Mouse (Mus musculus) liver, embryonic 12.5 days (tissue): ENCODE measurements around the gene Apex1. TPM values are rescaled to one million over a fixed set of nuclear protein-coding genes. Genes with fewer than 3 reads are reported as not detected.
"Not testable (repeated sequence)": the region's sequence is repeated elsewhere in the genome, so short reads cannot be mapped to it uniquely, and the experiment has no call there.

Experiments used
- ATAC-seq: fragments of 200-750 bp; cut with Nextera tagmentation; 2 replicates; pipeline ENCODE4 v1.8.0; 2017; ENCODE audit warnings: moderate number of reproducible peaks, mild to moderate bottlenecking, moderate library complexity
- H3K27ac ChIP-seq: fragments of 300-500 bp; sonication (generic); 2 replicates; pipeline ENCODE4 v1.5.1; 2016; ENCODE audit warnings: mild to moderate bottlenecking
- H3K27me3 ChIP-seq: fragments of 300-500 bp; sonication (generic); replicated peaks from 2 replicates; pipeline ENCODE4 v1.6.1; 2016; ENCODE audit warnings: mild to moderate bottlenecking, moderate library complexity
- H3K36me3 ChIP-seq: fragments of 300-500 bp; sonication (generic); 2 replicates; pipeline ENCODE4 v1.6.1; 2016; ENCODE audit warnings: mild to moderate bottlenecking, moderate library complexity
- H3K4me1 ChIP-seq: fragments of 300-500 bp; sonication (generic); 2 replicates; pipeline ENCODE4 v1.6.1; 2016
- H3K4me2 ChIP-seq: fragments of 300-500 bp; sonication (generic); 2 replicates; pipeline ENCODE4 v1.6.1; 2016; ENCODE audit warnings: mild to moderate bottlenecking, moderate library complexity
- H3K4me3 ChIP-seq: fragments of 300-500 bp; sonication (generic); 2 replicates; pipeline ENCODE4 v1.5.1; 2016; ENCODE audit warnings: mild to moderate bottlenecking, moderate library complexity
- H3K9ac ChIP-seq: fragments of 300-500 bp; sonication (generic); 2 replicates; pipeline ENCODE4 v1.6.1; 2016; ENCODE audit warnings: mild to moderate bottlenecking, moderate library complexity
- H3K9me3 ChIP-seq: fragments of 300-500 bp; sonication (generic); replicated peaks from 2 replicates; pipeline ENCODE4 v1.6.1; 2016; ENCODE audit warnings: mild to moderate bottlenecking, moderate library complexity
- WGBS: fragments of 180-500 bp; shearing (Covaris S2); methylation state at CpG from one replicate; pipeline ENCODE4 v1.1.7; 2016; ENCODE audit not compliant: insufficient replicate concordance; 5-methylcytosine and 5-hydroxymethylcytosine counted together
- polyA plus RNA-seq: library from polyadenylated mRNA; unstranded; fragments of >200 nt; fragmentation: Nextera tagmentation; extraction: Ambion mirVana; gene quantifications from 2 replicates; pipeline ENCODE4 v1.2.1, GENCODE M21; 2016

The Apex1 gene
- polyA plus RNA-seq, 1 experiment from 2014 or later = 147 TPM

DNA sequence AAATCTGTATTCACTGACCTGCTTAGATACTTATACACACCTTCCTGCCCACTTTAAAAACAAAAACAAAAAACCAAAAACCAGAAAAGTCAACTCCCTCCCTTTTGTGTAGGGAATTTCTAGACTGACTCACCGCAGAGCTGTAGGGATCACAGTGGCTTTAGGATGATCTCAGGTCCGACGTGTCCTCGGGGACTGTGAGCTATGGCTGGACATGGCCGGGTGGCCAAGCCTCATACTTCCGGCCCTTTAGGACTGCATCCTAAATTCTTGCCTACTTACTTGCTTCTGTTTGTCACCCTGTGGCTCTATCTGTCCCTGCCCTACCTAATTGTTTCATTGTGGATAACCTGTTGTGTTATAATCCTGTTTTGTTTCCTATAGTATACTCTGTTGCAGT is 32.0 kb downstream of the Apex1 start:
- Histone ChIP-seq H3K36me3 (peaks cover 17% of the 10 kb centered on the region), H3K4me2 (peak overlapping the region; percentile 61), H3K9ac (peak overlapping the region; percentile 46), H3K27ac (peak overlapping the region; percentile 76), H3K4me1 (peaks cover 29% of the 10 kb centered on the region), H3K4me3 (peak overlapping the region; percentile 45)
- ATAC-seq, H3K9me3 ChIP-seq, H3K27me3 ChIP-seq: not testable (repeated sequence)
- WGBS = 79% methylated on average over 6 of the region's 6 CpGs

DNA sequence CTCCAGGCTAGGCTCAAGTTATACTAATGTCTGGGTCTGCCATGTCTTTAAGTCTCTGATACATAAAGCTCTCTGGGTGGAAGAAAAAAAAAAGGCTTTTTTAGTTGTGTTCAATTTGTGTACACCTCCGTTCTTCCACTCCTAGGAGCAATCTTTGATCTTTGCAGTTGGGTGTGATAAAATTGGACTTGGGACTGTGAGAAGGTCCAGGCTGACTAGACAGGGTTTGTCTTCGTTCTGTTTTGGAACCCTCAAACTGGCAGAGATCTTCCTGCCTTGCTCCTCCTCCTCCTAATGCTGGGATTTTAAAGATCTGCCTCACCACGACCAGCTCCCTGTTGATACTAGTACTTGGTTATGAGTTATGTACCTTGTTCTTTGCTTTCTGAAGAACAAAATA is 32.4 kb downstream of the Apex1 start:
- ATAC-seq, H3K9me3 ChIP-seq, H3K27me3 ChIP-seq: not testable (repeated sequence)
- Histone ChIP-seq H3K9ac (0 out of 2 replicates have a peak overlapping the region, but pooled peaks have one; percentile 46), H3K4me3 (peak overlapping the region; percentile 45; the same call in 1 of the 2 replicates), H3K4me1 (peaks cover 29% of the 10 kb centered on the region), H3K4me2 (peak overlapping the region; percentile 61), H3K36me3 (peaks cover 13% of the 10 kb centered on the region), H3K27ac (peak overlapping the region; percentile 76)
- WGBS = 47% methylated on average over 3 of the region's 3 CpGs

DNA sequence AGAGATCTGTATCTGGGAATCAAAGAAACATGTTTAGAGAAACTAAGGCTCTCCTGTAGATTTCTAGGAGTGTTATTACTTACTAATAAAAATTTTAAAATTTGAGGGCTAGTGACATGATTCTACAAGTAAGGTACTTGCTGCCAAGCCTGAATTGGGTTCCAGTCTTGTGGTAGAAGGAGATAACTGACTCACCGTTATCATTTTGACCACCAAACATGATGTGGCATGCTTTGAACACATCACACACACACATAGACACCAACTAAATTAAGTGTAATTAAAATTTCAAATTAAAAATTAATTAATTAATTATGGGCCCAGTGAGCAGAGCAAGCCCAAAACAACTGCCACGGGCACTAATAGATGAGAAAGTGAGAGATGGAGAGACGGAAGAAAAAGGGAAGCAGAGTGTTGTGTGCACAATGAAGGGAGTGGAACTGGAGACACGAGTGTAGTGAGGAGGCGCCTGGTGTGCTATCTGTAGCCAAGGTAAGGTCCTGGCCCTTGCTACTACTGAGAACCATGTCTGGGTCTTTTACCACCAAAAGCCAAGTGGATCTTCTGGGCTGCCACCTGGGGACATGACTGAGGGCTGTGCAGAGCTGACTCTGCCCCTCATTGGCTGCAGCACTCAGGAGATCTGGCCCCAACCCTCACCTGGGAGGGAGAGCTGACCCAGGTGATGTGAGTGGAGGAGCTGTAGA is 33.7 kb downstream of the Apex1 start:
- H3K27ac ChIP-seq = peak overlapping the region; percentile 76
- not testable (repeated sequence) for H3K9me3 ChIP-seq, H3K4me3 ChIP-seq, H3K27me3 ChIP-seq, H3K9ac ChIP-seq, H3K36me3 ChIP-seq
- WGBS = 41% methylated on average over 5 of the region's 5 CpGs
- peak; percentile 77 for ATAC-seq
- H3K4me2 ChIP-seq = peak overlapping the region; percentile 44
- H3K4me1 ChIP-seq = peaks cover 29% of the 10 kb centered on the region

DNA sequence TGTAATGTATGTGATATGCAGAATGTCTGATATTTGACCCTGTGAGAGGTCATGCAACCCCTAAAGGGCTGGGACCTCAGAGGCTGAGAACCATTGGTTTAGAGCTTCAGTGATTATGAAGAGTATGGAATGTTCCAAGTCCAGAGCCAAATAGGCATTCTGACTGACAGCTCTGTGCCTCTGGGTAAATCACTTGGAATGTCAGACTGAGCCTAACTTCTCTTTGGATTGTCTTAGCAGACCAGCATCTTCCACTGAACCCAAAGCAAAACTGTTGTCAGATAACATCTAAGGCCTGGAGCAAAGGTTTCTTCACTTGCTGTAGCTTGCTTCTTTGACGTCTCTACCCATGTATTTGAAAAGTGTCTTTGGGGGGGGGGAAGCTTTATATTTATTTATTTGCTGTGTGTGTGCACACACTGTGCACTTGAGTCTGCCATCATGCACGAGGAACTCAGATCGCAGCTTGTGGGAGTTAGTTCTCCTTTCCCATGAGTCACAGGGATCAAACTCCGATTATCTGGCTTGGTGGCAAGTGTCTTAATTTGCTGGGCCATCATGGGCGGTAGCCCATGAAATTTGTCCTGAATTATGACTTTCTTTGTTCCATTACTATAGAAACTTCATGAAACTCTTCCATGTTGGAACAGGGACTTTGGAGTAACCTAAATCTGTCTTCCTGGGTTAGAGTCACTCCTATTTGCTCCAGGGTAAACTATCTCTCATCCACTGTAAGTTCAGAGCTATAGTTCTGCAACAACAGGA is 43.6 kb downstream of the Apex1 start:
- H3K4me1 ChIP-seq = peaks cover 14% of the 10 kb centered on the region; the same call in 1 of the 2 replicates
- no peaks in the 10 kb centered on the region for H3K9me3 ChIP-seq
- 76% methylated on average over 5 of the region's 5 CpGs for WGBS
- no peak overlapping the region for H3K27ac ChIP-seq
- no peak overlapping the region for H3K9ac ChIP-seq
- 0 out of 2 replicates have a peak, but pooled peaks cover 7% of the 10 kb centered on the region for H3K36me3 ChIP-seq
- ATAC-seq = no peak
- H3K27me3 ChIP-seq = no peaks in the 10 kb centered on the region
- no peak overlapping the region for H3K4me3 ChIP-seq
- no peak overlapping the region for H3K4me2 ChIP-seq

DNA sequence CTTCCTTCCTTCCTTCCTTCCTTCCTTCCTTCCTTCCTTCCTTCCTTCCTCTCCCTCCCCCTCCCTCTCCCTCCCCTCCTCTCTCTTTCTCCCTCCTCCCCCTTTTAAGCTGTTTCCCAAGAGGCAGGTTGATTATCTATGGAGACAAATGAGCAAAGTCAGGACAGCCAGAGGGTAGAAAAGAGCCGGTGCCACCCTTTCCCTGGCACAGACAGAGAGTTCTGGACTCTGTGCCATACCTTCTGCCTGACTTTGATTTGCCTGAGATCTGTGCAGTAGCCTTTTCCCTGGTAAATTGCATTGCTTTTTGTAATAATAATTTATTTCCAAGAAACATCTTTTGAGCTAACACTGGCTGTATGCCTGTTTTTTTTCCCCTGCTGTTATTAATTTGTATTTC is 44.3 kb downstream of the Apex1 start:
- WGBS = 50% methylated on average over 1 of the region's 1 CpGs
- Histone ChIP-seq H3K4me2 (no peak overlapping the region), H3K9ac (no peak overlapping the region), H3K4me1 (peaks cover 14% of the 10 kb centered on the region; the same call in 1 of the 2 replicates), H3K36me3 (0 out of 2 replicates have a peak, but pooled peaks cover 7% of the 10 kb centered on the region), H3K27me3 (no peaks in the 10 kb centered on the region), H3K4me3 (no peak overlapping the region), H3K27ac (no peak overlapping the region), H3K9me3 (no peaks in the 10 kb centered on the region)
- ATAC-seq = no peak

DNA sequence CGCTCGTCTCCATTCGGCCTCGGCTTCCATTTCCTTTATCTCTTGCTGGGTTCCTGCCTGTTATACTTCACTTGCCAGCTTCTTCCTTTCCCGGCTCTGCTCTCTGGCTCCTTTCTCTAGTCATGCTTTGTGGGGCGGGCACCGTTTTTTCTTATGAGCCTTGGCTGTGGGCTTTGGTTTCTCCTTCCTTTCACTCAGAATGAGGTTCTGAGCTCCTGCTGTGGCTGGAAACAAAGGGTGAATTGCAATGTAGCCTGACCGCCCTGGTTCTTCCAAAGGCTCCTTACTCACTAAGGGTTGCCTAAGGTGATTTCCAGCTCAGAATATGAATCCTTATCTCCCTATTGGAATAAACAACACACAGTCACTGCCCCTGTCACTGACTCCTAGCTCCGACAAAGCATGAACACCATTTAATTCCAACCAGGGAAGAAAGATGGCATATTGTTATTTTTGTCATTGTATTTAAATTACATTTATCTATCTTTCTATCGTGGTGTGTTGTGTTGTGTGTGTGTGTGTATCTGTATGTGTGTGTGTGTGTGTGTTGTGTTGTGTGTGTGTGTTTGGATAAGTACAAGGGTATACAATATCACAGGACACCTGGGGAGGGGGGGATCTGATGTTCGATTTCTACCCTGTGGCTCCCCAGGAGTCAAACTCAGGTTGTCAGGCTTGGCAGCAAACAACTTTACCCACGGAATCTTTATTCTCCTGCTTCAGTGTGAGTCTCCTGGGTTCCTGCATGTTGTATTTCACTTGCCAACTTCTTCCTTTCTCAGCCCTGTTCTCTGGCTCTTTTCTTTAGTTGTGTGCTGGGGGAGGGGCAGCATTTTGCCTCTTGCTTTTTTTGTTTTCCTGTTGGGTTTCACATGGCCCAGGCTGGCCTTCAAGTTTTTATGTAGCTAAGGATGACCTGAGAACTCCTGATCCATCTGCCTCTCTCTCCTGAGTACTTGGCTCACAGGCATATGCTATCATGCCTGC is 45.1 kb downstream of the Apex1 start:
- Histone ChIP-seq H3K9ac (0 out of 2 replicates have a peak overlapping the region, but pooled peaks have one; percentile 12), H3K27ac (no peak overlapping the region), H3K9me3 (no peaks in the 10 kb centered on the region), H3K4me2 (no peak overlapping the region), H3K27me3 (no peaks in the 10 kb centered on the region), H3K36me3 (no peaks in the 10 kb centered on the region), H3K4me1 (peaks cover 14% of the 10 kb centered on the region; the same call in 1 of the 2 replicates), H3K4me3 (no peak overlapping the region)
- WGBS = 25% methylated on average over 12 of the region's 12 CpGs
- no peak for ATAC-seq

DNA sequence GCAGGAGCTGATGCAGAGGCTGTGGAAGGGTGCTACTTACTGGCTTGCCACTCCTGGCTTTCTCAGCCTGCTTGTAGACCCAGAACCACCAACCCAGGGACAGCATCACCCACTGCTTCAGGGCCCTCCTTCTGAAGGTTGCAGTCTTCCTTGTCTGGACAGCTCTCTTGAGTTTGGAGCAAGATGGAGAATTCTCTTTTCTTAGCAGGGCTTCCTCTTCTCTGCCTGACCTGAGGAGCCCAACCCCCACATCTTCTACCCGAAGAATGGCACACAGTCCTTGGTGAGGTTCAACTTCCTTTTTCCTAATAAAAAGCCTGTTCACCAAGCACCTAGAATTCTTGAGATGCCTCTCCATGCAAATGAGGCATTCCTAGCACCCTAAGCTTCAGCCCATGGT is 46.1 kb downstream of the Apex1 start:
- Histone ChIP-seq H3K4me2 (no peak overlapping the region), H3K4me3 (no peak overlapping the region)

DNA sequence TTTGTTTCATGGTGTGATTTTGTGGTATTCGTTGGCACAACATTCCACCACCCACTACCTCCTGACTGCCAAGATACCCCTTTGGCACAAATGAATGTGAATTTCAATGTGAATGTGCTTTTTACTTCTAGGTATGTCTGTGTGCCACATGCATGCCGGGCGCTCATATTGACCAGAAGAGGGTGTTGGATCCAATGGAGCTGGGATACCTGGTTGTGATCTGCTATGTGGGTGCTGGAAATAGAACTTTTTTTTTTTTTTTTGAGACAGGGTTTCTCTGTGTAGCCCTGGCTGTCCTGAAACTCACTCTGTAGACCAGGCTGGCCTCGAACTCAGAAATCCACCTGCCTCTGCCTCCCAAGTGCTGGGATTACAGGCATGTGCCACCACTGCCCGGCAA is 48.3 kb downstream of the Apex1 start:
- H3K4me3 ChIP-seq, H3K36me3 ChIP-seq, ATAC-seq, H3K9ac ChIP-seq, H3K9me3 ChIP-seq, H3K27me3 ChIP-seq, H3K27ac ChIP-seq, H3K4me2 ChIP-seq: not testable (repeated sequence)
- WGBS = 62% methylated on average over 5 of the region's 5 CpGs
- peaks cover 14% of the 10 kb centered on the region; the same call in 1 of the 2 replicates for H3K4me1 ChIP-seq

More for the DNA sequence above, 46.1 kb downstream of the Apex1 start:
- Histone ChIP-seq H3K27me3 (no peaks in the 10 kb centered on the region), H3K9me3 (no peaks in the 10 kb centered on the region), H3K9ac (no peak overlapping the region), H3K27ac (no peak overlapping the region), H3K36me3 (no peaks in the 10 kb centered on the region), H3K4me1 (peaks cover 14% of the 10 kb centered on the region; the same call in 1 of the 2 replicates)
- WGBS = 27% methylated on average over 1 of the region's 1 CpGs
- no peak for ATAC-seq

DNA sequence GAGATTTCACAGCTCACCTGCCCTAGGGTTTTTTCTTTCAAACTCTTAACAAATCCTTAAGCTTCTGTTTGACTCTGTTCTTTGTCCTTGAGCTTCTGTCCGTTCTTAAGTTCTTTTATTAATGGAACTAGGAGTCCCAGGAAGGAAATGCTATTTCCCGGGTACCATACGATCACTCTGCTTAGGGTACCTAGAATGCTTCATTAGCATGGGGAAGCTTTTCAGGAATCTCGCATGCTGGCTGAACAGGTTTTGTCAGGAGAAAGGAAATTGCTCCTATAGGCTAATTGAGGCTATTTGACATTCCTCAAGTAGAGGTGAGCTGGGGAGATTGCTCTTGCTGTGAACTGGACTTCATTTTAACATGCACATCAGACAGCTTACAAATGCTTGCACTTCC is 48.9 kb downstream of the Apex1 start:
- WGBS = 54% methylated on average over 4 of the region's 4 CpGs
- H3K9me3 ChIP-seq = no peaks in the 10 kb centered on the region

DNA sequence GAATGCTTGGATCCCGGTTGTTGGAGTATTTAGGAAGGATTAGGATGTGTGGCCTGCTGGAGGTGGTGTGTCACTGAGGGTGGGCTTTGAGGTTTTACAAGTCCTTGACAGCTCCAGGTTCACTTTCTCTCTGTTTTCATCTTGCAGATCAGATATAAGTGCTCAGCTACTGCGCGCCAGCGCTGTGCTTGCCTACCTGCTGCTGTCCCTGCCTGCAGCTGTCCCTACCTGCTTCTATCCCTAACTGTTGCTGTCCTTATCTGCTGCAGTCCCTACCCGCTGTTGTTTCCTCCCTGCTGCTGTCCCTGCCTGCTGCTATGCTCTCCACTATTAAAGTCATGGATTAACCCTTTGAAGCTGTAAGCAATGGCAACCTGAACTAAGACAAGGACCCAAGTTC is 50.2 kb downstream of the Apex1 start:
- peaks cover 7% of the 10 kb centered on the region; the same call in 1 of the 2 replicates for H3K4me1 ChIP-seq
- no peak overlapping the region for H3K9ac ChIP-seq
- no peak overlapping the region for H3K27ac ChIP-seq
- no peaks in the 10 kb centered on the region for H3K27me3 ChIP-seq
- ATAC-seq = no peak
- no peak overlapping the region for H3K4me3 ChIP-seq
- no peaks in the 10 kb centered on the region for H3K9me3 ChIP-seq
- no peak overlapping the region for H3K4me2 ChIP-seq
- no peaks in the 10 kb centered on the region for H3K36me3 ChIP-seq
- WGBS = 38% methylated on average over 5 of the region's 5 CpGs

More for the DNA sequence above, 48.9 kb downstream of the Apex1 start:
- H3K4me3 ChIP-seq = no peak overlapping the region
- no peak overlapping the region for H3K4me2 ChIP-seq
- no peak overlapping the region for H3K27ac ChIP-seq
- H3K36me3 ChIP-seq = no peaks in the 10 kb centered on the region
- ATAC-seq = no peak
- H3K4me1 ChIP-seq = peaks cover 14% of the 10 kb centered on the region; the same call in 1 of the 2 replicates
- H3K9ac ChIP-seq = no peak overlapping the region
- no peaks in the 10 kb centered on the region for H3K27me3 ChIP-seq

DNA sequence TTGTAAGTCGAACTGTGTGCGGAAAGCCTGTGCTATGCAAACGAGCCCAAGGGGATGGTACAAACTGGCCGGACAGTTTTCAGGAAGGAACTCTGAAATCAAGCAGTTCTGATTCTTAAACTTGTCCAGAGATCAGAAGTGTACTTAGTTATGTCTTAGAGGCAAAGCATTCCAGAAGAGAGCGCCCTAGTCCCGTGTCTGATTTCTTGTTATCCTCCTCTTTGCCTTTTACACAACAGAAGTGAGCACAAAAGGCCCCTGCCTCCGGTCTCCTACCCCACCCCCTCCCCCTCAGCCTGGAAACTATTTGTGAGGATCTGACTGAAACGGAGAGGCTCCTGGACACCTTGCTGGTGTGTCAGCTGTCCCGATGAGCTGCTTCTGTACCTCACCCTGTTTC is 51.9 kb downstream of the Apex1 start:
- H3K4me2 ChIP-seq = no peak overlapping the region
- H3K4me1 ChIP-seq = peaks cover 6% of the 10 kb centered on the region; the same call in 1 of the 2 replicates
- H3K27ac ChIP-seq = no peak overlapping the region
- no peaks in the 10 kb centered on the region for H3K9me3 ChIP-seq
- no peaks in the 10 kb centered on the region for H3K36me3 ChIP-seq
- WGBS = 34% methylated on average over 9 of the region's 9 CpGs
- no peak for ATAC-seq
- no peaks in the 10 kb centered on the region for H3K27me3 ChIP-seq
- H3K4me3 ChIP-seq = no peak overlapping the region
- H3K9ac ChIP-seq = no peak overlapping the region
